ENCODE assay signal across 1 mouse cellular context in the genomic region with DNA sequence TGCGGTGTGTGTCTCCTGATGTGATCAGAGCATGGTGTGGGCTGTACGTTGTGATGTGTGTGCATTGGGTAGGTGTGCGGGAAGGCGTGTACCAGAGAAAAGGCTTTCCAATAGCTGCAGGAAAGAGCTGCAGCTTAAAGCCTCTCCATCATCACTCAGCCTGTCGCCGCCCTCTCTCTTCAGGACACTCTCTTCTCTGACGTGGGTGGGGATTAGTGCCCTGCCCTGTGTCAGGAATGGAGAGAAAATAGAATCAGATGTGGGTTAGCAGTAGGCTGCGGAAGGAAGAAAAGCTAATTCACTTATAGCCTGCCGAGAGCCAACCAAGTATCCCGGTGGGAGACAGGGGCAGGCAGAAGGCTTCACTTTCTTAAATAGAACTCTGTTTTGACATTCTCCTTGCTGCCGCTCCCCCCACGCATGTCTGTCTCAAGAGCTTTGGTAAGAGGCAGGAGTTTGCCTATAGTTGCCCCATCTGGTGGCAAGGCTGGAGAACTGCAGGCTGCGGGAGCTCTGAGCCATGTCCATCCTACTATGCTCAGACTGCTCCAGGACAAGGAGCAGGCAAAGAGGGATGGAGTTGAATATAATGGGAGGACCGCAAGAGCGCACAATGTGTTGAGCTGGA.
TF ChIP-seq lines count a peak whose summit lies in the region.

No protein-coding gene starts in this region.

TF ChIP-seq in MEL, 35 proteins besides CTCF, POLR2A, EP300 and RAD21 (continued from another document):
- TF ChIP-seq NRF1 (IDR thresholded peaks at IDR 0.05; ENCODE audit: insufficient read depth, low read depth, low read length, poor library complexity, severe bottlenecking) (peak; percentile 54; the same call in 1 of the 2 replicates), ZNF384 (IDR thresholded peaks at IDR 0.05; ENCODE audit: low read depth, low read length) (no peak), GABPA (IDR thresholded peaks at IDR 0.05; ENCODE audit: low read depth, low read length) (no peak), KAT2A (conservative IDR thresholded peaks at IDR 0.05; ENCODE audit: low read depth, low read length) (no peak), ETS1 (IDR thresholded peaks at IDR 0.05; ENCODE audit: low read depth, low read length) (no peak), MAFK (IDR thresholded peaks at IDR 0.05; ENCODE audit: borderline replicate concordance, low read depth, low read length) (no peak), MAZ (IDR thresholded peaks at IDR 0.05; ENCODE audit: low read depth, low read length) (peak; percentile 67; the same call in 1 of the 2 replicates), CHD1 (IDR thresholded peaks at IDR 0.05; ENCODE audit: low read depth, low read length) (no peak), E2F4 (IDR thresholded peaks at IDR 0.05; ENCODE audit: borderline replicate concordance, low read depth, low read length) (no peak)
